Mouse (Mus musculus) liver, adult 2 months (tissue): ENCODE measurements at regions not wholly inside any gene's neighbourhood (a gene's known extent, or its start where the extent isn't known, plus 50 kb on each side); places are given as distances from the start of the nearest gene placed in this dataset.

Experiments
- DNase-seq: peaks from one replicate; pipeline ENCODE4 v3.0.0-alpha.2; 2011; ENCODE audit warnings: low read depth, low spot score; ENCODE audit errors: extremely low read depth
- H3K27ac ChIP-seq: fragments of 200-500 bp; replicated peaks from 2 replicates; pipeline ENCODE4 v1.5.1; 2012; ENCODE audit warnings: low read depth, mild to moderate bottlenecking, control low read depth, inconsistent platforms, low read length; ENCODE audit not compliant: insufficient read depth
- H3K27me3 ChIP-seq: fragments of 200-500 bp; 2 replicates; pipeline ENCODE4 v1.6.1; 2012; ENCODE audit warnings: mild to moderate bottlenecking, moderate library complexity, low read length, inconsistent platforms; ENCODE audit not compliant: control insufficient read depth, insufficient read depth
- H3K36me3 ChIP-seq: fragments of 200-500 bp; 2 replicates; pipeline ENCODE4 v1.6.1; 2012; ENCODE audit warnings: low read length, inconsistent platforms; ENCODE audit not compliant: control insufficient read depth, insufficient read depth
- H3K4me1 ChIP-seq: fragments of 200-500 bp; 2 replicates; pipeline ENCODE4 v1.6.1; 2011; ENCODE audit warnings: low read length; ENCODE audit not compliant: control insufficient read depth, insufficient read depth
- H3K4me3 ChIP-seq: fragments of 200-500 bp; 2 replicates; pipeline ENCODE4 v1.5.1; 2011; ENCODE audit warnings: low read depth, mild to moderate bottlenecking, control low read depth, low read length, moderate library complexity; ENCODE audit not compliant: insufficient read depth
- H3K79me2 ChIP-seq: fragments of 200-500 bp; 2 replicates; pipeline ENCODE4 v1.6.1; 2012; ENCODE audit warnings: inconsistent platforms, mild to moderate bottlenecking, low read length, moderate library complexity; ENCODE audit not compliant: control insufficient read depth, insufficient read depth
- H3K9ac ChIP-seq: fragments of 200-500 bp; 2 replicates; pipeline ENCODE4 v1.6.1; 2012; ENCODE audit warnings: low read depth, mild to moderate bottlenecking, control low read depth, inconsistent platforms, low read length
- CTCF ChIP-seq: fragments of 200-500 bp; IDR thresholded peaks from 2 replicates; pipeline ENCODE4 v1.5.1; 2011; ENCODE audit warnings: low read depth, low read length, control low read depth
- POLR2A ChIP-seq: fragments of 200-500 bp; IDR thresholded peaks from 2 replicates; pipeline ENCODE4 v1.6.1; 2011; ENCODE audit warnings: low read length, control low read depth; ENCODE audit not compliant: insufficient read depth; ENCODE audit errors: extremely low read depth
- WGBS: fragments of 180-500 bp; shearing (Covaris S2); methylation state at CpG from one replicate; pipeline ENCODE4 v1.1.7; 2018; 5-methylcytosine and 5-hydroxymethylcytosine counted together

DNA sequence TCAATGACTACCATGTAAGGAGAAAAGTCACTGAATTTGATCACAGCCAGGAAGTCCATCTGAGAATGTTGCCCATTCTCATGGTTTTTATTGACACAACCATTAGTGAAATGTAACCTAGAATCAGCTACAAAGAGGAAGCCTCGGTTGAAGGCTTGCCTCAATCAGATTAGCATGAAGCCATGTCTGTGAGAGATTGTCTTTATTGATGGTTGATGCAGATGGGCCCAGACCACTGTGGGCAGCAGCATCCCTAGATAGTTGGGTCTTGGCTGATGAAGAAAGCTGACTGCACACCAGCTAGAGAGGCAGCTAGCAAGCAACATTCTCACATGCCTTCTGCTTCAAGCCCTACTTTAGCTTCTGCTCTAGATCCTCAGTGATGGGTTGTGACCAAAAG, 60.4 kb upstream of the Rreb1 start:
- no peak overlapping the region for H3K27ac ChIP-seq
- TF ChIP-seq POLR2A (no peak), CTCF (no peak)
- H3K4me1 ChIP-seq, result peaks cover 15% of the 10 kb centered on the region
- no peak overlapping the region for H3K9ac ChIP-seq
- no peaks in the 10 kb centered on the region for H3K79me2 ChIP-seq
- no peaks in the 10 kb centered on the region for H3K27me3 ChIP-seq
- no peak overlapping the region for H3K4me3 ChIP-seq
- WGBS, result 81% methylated on average over 1 of the region's 1 CpGs
- H3K36me3 ChIP-seq, result no peaks in the 10 kb centered on the region
- DNase-seq, result no peak

DNA sequence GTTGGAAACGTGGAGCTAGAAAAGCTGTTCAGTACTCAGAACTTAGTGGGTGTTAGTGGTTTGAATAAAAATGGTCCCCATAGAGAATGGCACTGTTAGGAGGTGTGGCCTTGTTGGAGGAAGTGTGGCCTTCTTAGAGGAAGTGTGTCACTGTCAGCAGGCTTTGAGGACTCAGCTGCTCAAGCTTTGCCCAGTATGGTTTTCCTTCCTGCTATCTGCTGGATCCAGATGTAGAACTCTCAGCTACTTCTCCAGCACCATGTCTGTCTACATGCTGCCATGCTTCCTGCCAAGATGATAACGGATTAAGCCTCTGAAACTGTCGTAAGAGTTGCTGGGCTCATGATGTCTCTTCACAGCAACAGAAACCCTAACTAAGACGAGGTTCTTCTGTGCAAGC, 59.8 kb upstream of the Rreb1 start:
- peak; percentile 21 for DNase-seq
- WGBS, result 72% methylated on average over 4 of the region's 4 CpGs
- peaks cover 15% of the 10 kb centered on the region for H3K4me1 ChIP-seq
- no peaks in the 10 kb centered on the region for H3K27me3 ChIP-seq
- H3K36me3 ChIP-seq, result no peaks in the 10 kb centered on the region
- H3K27ac ChIP-seq, result no peak overlapping the region
- H3K4me3 ChIP-seq, result no peak overlapping the region
- H3K9ac ChIP-seq, result no peak overlapping the region
- no peaks in the 10 kb centered on the region for H3K79me2 ChIP-seq
- no peak for TF ChIP-seq CTCF
- no peak for TF ChIP-seq POLR2A
